Mouse (Mus musculus) hematopoietic stem cell, adult 5-6 weeks (primary cell): ENCODE data around the gene Mettl26. TPM values are rescaled to one million over a fixed set of nuclear protein-coding genes. Genes with fewer than 3 reads are reported as not detected.
A peak's percentile ranks its signal among the peaks of the same experiment; 100 is the strongest.

Experiments used
- ATAC-seq, 2 experiments: fragments of 125-278 bp in 1 of 2; replicated peaks in 1 of 2; 2 replicates each; pipeline ENCODE4 v1.8.0; 2016 to 2017; ENCODE audit warnings: inconsistent platforms in 2 of 2, mild to moderate bottlenecking in 2 of 2, moderate number of reproducible peaks in 2 of 2, low read depth in 1 of 2, moderate TSS enrichment in 1 of 2; ENCODE audit not compliant: low FRiP score in 2 of 2, poor library complexity in 2 of 2, severe bottlenecking in 2 of 2, insufficient read depth in 1 of 2, low TSS enrichment in 1 of 2
- total RNA-seq: library from RNA; stranded (forward); fragments of 172-1452, 232-1000 nt; gene quantifications from 2 replicates; pipeline ENCODE4 v1.2.3, GENCODE M21; 2017

The Mettl26 gene
- total RNA-seq, 1 experiment from 2014 or later = 35.2 TPM

- ATAC-seq = no peak
Observed at GRCm38 (mm10) chr17:25835301-25835700, 39.6 kb upstream of the Mettl26 start.

DNA sequence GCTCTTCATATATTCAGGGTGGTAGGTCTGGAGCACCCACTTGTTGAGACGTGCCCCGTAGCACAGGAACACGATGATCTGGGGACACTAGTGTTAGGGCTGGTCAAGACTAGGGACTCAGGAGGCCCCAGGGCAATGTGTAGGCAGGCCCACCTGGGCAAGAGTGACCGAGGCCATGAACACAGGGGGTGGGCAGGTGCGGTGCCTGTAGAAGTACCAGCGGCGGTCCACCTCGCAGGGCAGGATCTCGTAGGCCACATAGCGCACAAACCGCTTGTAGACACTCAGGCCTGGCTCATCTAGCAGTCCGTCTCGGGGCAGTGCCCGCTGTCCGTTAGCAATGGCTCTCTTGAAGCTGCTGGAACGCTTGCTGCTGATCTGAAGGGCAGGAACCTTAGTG is 39.1 kb upstream of the Mettl26 start:
- no peak for ATAC-seq

DNA sequence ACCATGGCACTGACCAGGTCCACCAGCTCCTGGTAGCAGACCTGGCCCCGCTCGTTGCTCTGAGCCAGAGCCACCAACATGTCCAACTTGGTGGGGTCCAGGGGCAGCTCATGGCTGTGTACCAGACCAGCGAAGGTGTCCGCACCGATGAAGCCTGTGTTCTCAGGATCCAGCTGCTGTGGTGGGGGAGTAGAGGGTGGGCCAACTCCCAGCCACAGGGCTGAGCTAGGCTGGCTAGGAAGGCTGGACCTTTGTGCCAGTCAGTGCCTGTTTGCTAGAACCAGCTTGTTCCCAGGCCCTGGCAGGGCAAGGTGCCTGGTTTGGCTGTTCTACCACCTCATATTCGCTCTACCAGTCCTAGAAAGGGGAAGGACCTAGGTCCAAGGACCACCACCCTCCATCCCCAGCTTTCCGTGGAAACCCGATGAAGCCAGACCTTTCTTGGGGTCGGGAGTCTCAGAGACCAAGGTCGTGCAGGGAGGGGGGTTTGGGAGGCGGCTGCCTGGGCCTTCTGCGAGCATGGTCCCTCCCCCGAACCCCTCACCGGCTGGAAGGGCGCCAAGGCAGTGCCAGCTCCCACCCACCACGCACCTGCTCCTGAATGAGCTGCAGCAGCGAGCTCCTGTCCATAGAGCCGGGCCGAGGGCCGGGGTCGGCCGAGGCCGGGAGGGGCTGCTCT is 38.3 kb upstream of the Mettl26 start:
- ATAC-seq = no peak

DNA sequence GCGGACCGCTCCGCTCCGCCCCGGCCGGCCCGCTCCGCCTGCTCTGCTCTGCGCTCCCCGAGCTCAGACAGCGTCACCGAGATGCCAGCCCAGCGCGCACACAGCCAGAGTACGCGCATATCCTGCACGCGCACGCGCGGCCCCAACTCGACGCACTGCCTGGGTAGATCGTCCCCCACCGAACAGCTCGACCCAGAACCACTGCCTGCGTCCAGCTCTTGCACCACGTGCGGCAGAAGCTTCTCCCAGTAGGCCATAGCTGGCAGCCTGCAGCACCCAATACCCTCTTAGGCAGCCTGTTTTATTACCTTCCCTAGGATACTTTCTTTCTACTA is 37.8 kb upstream of the Mettl26 start, which contains the start of gene Rhbdl1:
Rhbdl1 (minus strand) TSS at position 220 of the 335 bp plus-strand sequence.
- ATAC-seq = no peak

DNA sequence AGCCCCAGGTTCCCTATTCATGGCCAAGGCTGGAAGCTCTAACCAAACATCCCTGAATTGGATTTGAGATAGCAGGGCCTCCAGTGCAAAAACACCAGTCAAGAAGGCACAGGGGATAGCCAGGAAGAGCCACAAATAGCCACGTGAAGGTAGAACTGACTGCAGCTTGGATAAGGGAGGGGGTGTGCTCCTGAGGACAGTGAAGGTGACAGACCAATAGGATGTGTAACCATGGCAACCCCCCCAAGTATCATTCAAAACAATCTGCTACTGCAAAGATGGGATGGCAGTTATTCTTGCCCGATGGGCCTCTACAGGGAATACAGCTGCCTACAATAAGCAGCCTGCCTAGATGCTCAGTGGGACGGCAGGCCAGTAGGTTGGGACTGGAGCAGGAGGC is 37.3 kb upstream of the Mettl26 start:
- no peak for ATAC-seq

DNA sequence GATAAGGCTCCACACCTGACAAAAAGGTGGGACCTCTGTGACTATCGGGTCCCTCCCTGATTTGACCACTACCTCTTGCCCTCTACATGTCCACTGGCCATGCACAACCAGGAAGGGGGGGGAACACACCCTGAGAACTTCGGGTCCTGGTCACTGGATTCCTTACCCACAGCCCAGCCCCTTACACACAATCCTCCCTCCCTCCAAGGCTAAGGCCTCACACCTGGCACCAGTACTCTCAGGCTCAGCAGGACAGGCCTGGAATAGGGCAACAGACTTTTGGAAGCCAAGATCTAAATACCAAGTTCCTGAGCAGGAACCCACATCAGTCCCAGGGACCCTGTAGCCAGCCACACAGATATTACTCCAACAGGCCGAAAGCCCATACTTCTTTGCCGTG is 36.0 kb upstream of the Mettl26 start:
- ATAC-seq = no peak

- ATAC-seq = no peak
Observed at GRCm38 (mm10) chr17:25839455-25840235, 35.2 kb upstream of the Mettl26 start.

- ATAC-seq = no peak
Observed at GRCm38 (mm10) chr17:25840519-25840918, 34.4 kb upstream of the Mettl26 start.

GRCm38 (mm10) chr17:25841117-25841880 is 33.6 kb upstream of the Mettl26 start, which contains the start of gene Gm20683:
Gene Gm20683 (minus strand): TSS chr17:25841763.
- ATAC-seq = no peak

DNA sequence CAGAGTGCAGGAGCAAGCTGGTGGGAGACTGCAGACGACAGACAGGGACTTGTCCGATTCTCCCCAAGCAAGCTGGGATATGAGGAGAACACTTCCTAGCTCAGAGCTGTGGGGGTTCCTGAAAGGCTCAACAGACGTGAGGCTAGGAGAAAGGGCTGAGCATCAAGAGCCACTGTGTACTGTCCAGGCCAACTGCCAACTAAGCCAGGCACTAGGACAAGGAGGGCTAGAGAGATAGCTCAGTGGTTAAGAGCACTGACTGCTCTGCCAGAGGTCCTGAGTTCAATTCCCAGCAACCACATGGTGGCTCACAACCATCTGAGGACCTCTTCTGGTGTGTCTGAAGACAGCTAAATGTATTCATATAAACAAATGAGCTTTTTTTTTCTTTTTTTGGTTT is 32.4 kb upstream of the Mettl26 start:
- no peak for ATAC-seq

DNA sequence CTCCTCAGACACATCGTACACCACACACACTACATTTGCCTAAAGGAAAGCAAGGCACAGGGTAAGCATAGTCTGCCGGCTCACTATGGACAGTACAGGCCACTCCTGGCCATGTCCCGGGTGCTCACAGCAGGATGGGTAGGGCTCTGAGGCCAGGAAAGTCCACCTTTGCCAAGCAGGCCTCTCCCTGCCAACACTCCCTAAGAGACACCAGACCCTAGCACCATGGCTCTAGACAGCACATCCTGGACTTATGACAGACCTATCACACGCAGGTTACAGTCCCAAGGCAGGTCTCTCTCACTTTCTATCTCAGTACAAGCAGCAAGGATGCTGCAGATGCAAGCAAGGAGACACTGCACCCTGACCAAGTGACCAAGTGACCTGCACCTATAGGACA is 31.8 kb upstream of the Mettl26 start:
- ATAC-seq = no peak

GRCm38 (mm10) chr17:25843636-25844395 is 31.1 kb upstream of the Mettl26 start:
- no peak for ATAC-seq

- ATAC-seq = peak; percentile 90 to 93
Observed at GRCm38 (mm10) chr17:25844396-25844901, 30.4 kb upstream of the Mettl26 start, which contains the start of gene Rhot2. Gene Rhot2 (minus strand): TSS chr17:25844851.

DNA sequence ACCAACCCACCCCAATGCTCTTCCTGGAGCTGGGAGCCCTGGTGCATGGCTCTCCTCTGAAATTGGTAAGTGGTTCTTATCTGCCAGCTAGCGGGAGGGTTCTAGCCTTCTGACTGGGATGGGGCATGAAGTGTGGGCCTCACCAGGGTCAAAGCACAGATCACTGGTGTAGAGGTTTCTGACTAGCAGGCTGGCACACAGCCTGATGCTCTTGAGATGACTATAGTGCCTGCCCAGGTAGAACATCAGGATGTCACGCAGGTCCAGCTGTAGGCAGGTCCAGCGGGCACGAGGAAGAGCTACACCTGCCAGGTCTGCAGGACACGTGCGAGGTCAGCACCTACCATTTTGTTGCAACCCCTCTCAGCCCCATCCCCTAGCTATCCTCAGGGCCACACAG is 14.6 kb upstream of the Mettl26 start:
- no peak for ATAC-seq

- ATAC-seq = peak; percentile 97
Observed at GRCm38 (mm10) chr17:25860832-25861703, 13.8 kb upstream of the Mettl26 start, which contains the start of gene Wdr90. Gene Wdr90 (minus strand): TSS chr17:25861501.
